Mouse (Mus musculus) small intestine, adult 2 months (tissue): Measurements from ENCODE around the gene Mamstr.

Experiments used
- CTCF ChIP-seq: fragments of 200-500 bp; IDR thresholded peaks from 2 replicates; pipeline ENCODE4 v1.5.1; 2012; ENCODE audit warnings: low read depth, mild to moderate bottlenecking, control low read depth, inconsistent platforms, low read length, moderate library complexity, mixed read lengths; ENCODE audit not compliant: insufficient replicate concordance, insufficient read length; ENCODE audit errors: extremely low read depth
- POLR2A ChIP-seq: fragments of 200-500 bp; IDR thresholded peaks from 2 replicates; pipeline ENCODE4 v1.6.1; 2012; ENCODE audit warnings: low read depth, mild to moderate bottlenecking, control low read depth, inconsistent platforms, low read length, moderate library complexity

- TF ChIP-seq CTCF (no peak), POLR2A (no peak)
These were observed 42.2 kb upstream of the Mamstr start for GRCm38 (mm10) chr7:45597527-45597926.
